Mouse (Mus musculus) kidney, adult 11 months (tissue): ENCODE results near the gene Hoxd11.
A peak's percentile ranks its signal among the peaks of the same experiment; 100 is the strongest.

Experiments used
- DNase-seq: peaks from one replicate; pipeline ENCODE4 v3.0.0; 2022

Hoxd11 gene

DNA sequence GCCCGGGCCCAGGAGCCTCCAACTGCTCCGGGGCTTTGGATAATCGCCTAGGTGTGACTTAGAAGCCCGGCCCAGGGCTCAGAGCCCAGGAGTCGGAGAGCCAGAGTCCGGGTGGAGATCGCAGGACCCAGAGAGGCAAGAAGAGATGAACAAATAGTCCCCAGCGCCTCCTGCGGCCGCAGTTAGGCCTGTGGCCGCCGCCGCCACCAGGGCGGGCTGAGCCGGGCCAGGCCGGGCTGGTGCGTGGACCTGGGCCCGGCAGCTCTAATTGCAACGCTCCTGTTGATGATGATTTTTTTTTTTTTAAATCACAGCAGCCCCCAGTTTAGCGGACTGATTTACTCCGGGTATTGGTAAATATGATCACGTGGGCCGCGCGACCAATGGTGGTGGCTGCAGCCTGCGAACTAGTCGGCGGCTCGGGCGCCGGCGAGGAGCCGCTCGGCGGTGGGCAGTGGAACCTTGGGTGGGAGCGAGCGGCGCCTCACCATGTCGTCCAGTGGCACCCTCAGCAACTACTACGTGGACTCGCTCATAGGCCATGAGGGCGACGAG is 18.3 kb downstream of the Hoxd11 start, which contains the start of gene Hoxd9:
Gene Hoxd9, plus strand, starts transcription at position 161 of the 555 bp plus-strand sequence.
- DNase-seq = peak; percentile 87

DNA sequence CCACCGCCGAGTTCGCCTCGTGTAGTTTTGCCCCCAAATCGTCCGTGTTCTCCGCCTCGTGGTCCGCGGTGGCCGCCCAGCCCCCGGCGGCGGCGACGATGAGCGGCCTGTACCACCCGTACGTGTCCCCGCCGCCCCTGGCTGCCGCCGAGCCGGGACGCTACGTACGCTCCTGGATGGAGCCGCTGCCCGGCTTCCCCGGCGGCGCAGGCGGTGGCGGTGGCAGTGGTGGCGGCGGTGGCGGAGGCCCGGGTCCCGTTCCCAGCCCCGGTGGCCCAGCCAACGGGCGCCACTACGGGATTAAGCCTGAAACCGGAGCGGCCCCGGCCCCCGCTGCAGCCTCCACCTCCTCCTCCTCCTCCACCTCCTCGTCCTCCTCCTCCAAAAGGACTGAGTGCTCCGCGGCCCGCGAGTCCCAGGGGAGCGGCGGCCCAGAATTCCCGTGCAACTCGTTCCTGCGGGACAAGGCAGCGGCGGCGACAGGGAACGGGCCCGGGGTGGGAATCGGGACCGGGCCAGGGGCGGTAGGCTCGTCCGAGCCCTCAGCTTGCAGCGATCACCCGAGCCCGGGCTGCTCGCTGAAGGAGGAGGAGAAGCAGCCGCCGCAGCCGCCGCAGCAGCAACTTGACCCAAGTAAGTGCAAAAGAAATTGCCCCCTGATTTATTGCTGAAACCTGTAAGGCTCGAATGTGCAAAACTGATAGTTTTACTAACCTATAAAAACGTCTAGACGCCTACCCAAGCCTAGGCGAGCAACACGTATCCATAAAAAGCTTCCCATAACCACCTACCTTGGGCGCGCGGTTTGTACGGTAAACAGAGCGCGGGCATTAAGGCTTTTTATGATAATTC is 19.1 kb downstream of the Hoxd11 start:
- DNase-seq = no peak

DNA sequence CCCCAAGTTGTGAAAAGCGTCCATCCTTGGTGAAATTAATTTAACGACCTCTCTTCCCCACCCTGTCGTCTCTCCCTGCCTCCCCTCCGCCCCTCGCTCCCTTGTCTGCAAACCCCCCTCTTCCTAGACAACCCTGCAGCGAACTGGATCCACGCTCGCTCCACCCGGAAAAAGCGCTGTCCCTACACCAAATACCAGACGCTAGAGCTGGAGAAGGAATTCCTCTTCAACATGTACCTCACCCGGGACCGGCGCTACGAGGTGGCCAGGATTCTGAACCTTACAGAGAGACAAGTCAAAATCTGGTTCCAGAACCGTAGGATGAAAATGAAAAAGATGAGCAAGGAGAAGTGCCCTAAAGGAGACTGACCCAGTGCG is 19.7 kb downstream of the Hoxd11 start:
- no peak for DNase-seq

DNA sequence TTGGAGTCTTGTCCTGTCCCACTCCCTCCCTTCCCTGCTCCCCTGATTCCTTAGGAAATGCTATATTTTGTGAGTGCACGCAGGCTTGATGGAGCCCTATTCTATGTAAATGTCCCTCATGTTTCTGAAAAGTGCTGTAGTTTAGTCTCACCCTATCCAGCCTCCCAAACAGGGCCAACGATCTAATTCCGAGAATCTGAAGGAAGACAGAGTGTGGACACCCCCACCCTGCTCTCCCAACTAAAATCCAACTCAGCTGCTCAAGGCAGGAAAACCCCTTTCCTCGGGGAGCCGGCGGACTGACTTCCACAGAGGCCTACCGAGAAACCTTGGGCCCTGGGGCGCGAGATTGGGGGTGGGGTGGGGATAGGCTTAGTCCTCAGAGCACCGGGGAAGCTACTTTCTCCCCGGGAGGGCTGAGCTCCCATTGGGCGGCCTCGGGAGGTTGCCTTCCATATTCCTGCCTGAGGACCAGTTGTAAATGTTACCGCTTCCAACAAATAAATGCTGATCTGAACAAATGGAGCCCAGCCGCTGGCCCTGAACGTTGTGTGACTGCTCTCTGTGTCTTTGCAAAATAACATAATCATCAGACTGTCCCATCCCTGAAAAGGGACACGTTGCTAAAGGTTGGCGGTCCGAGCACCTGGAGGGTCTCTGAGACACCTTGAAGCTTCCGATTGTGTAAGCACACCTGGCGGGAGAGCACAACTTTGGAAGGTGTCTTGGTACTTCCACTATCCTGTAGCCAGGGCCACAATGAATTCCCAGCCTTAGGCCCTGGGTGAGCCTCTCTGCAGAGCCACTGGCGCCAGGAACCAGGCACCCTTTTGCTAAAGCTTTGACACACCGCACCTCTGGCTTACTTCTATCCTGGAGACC is 20.5 kb downstream of the Hoxd11 start:
- no peak for DNase-seq

DNA sequence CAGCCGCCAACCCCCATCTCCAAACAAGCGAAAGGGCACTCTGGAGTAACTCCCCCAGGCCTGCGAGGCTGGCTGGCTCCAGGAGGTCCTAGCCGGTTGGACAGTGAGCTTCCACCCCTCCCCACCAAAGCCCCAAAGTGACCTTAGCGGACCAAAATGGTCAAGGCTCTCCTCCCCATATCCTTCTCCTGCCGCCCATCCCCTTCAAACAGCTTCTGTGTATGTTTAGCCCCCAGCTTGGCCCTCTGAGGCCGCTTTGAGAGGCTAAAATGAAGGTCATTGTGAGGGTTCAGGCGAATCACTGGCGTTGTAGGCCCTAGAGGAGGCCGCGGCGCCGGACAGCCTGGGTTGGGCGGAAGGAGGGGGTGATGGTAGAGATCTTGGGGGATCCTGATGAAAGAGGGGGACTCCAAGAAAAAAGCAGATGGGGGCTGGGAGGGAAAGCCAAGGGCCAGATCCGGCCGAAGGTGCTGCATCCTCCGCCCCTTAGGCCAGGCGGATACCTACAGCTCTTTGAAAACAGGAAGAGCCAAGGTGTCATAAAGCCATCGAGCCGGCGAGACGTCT is 21.3 kb downstream of the Hoxd11 start:
- DNase-seq = peak; percentile 79

DNA sequence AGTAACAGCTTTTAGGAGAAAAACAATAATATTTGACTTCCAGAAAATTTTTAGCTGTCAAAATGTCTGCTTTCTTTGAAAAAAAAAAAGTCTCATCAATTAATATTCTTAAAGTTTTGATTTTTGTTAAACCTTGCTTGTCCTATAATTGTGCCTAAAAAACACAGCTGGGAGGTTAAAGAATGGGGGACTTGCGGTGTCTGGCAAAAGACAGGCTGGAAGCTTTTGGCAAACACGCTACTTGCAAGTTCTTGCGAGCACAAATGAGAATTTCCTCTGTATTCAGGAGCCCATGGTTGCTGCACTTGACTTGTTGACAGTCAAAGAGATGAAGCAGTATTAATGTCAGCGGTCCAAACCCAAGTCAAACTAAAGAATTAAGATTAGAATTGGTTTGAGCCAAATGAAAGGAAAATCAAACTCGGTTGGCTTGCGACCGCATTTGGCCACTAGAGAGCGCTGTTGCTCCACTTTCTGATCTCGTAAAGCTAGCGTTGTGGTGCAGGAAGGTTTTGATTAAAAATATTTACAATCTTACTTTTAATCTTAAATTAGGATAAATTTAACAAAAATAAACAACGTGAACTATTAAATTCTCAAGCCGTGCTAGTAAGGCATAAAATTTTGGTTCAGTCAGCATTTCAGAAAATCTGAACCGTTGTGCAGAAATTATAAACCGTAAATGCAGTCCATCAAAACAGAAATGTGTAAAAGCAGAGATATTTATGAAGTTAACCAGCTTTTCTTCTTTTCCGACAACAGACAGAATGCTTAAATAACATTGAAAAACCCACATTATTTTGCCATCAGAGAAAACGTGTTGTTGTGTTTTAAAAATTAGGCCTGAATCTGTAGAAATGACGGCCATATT is 22.8 kb downstream of the Hoxd11 start:
- peak; percentile 73 for DNase-seq

DNA sequence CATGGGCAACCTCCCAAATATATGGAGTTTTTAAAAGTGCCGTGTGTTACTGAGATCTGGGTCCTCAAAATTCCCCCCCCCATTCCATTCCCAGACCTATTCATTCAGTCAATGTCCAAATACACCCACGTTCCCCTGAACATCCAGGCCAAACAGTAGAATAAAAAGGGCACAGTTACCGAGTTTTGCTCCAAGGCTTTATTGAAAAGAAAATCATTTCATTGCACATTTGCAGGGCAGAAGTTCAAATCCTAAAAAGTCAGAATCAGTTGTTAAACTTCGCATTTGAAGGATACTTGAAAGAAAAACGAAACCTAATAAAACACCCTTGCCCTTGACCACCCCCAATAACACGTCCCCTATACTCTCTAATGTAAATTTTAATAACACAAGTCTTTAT is 23.5 kb downstream of the Hoxd11 start:
- no peak for DNase-seq

DNA sequence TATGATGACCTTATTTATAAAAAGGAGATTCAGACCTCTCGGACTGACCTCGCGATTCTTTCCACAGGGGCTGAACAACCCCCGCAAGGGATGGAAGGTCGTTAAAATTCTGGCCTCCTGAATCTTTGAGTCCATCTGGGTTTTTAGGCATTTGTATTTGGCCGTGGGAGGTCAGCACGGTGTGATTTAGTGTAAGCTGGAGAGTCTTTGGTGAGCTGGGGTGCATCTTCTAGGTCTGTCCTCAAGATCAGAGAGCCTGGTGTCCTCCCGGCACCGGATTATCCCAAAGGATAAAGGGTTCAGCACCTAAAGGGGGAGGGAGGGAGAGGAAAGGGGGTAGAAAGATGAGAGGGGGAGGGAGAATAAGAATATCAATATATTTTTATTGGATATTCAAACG is 24.0 kb downstream of the Hoxd11 start:
- peak; percentile 12 for DNase-seq

DNA sequence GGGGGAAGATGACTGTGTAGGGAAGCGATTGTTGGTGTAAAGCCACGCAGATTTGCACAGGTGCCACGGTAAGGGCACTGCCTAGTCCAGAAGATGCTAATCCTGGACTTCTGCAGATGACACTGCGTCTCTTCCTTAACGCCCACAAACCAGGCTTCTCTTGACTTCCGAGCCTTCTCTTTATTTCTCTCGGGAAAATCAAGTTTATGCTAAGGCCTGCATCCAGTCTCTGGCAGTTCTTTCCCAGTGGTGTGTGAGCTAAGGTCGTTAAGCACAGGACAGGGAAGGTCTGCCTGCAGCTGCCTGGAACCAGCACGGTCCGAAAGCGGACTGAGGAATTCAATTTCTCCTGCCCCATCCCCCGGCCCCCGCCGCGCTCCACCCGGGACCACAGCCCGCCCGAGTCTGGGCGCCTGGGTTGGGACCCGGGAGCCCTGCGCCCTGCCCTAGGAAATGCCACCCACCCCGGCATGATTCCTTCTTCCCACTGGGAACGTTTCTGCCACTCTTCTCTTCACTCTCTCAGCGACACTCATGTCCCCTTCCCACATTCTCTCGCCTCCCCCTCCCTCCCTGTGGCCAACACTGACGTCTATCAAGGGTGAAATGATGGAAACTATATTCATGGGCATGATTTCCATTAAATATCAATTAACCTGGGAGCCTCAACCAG is 24.5 kb downstream of the Hoxd11 start:
- DNase-seq = peak; percentile 88

DNA sequence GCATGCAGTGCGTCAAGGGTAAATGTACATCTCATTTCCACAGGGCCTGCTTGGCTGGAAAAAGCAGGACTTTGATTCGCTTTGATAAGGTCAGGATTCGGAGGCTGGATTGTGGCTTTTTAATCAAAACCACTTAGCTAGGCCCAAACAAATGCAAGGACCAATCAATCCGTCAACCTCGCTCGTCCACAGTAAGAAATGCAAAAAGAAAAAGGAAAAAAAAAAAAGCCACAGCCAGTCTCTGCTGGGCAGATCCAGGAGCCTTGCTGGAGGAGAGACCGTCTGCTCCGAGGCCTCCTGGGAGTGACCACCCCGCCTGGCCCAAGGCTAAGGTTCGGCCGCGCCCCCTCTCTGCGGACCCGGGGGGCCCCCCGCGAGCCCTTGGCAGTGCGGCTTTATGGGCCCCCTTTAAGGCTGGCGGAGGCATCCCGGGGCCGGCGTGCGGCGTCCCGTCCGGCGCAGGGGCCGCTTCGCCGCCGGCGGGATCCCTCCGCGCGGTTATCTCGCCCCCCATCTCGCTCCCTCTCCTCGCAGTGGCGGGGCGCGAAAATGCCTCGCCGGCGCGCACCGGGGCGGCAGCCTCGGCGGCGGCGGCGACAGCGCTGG is 25.1 kb downstream of the Hoxd11 start, which contains the start of gene Hoxd8:
Gene Hoxd8, plus strand, starts transcription at position 223 of the 606 bp plus-strand sequence.
- peak; percentile 84 for DNase-seq

DNA sequence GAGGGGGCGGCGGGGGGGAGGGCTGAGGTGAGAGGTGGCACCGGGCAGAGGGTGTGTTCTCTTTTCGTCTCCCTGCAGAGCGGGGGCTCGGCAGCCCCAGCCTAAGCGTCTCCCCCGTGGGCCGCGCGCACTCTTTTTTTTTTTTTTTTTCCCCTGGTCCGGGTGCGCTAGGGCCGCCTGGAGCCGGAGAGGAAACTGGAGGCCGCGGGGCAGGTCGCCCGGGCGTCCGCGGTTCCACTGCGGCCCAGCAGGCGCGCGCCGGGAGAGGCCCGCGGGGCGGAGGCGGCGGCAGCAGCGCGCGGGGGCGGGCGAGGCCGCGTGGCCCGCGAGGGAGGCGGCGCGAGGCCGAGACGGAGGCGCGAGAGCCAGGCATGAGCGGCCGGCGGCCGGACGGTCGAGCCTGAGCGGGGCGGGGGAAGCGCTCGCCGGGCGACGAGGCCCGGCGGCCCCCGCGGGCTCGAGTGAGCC is 25.7 kb downstream of the Hoxd11 start:
- DNase-seq = no peak

DNA sequence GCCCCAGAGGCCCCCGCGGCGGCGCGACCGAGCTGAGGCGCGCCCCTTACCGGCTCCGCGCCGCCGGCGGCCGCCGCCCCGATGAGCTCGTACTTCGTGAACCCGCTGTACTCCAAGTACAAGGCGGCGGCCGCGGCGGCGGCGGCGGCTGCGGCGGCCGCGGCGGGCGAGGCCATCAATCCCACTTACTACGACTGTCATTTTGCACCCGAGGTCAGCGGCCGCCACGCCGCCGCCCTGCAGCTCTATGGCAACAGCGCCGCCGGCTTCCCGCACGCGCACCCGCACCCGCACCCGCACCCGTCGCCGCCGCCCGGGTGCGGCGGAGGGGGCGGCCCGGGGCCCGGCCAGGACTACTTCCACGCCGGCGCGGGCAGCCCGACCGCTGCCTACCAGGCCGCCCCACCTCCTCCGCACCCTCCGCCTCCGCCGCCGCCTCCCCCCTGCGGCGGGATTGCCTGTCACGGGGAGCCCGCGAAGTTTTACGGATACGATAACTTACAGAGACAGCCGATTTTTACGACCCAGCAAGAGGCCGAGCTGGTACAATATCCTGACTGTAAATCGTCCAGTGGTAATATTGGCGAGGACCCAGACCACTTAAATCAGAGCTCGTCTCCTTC is 26.2 kb downstream of the Hoxd11 start:
- DNase-seq = peak; percentile 62

DNA sequence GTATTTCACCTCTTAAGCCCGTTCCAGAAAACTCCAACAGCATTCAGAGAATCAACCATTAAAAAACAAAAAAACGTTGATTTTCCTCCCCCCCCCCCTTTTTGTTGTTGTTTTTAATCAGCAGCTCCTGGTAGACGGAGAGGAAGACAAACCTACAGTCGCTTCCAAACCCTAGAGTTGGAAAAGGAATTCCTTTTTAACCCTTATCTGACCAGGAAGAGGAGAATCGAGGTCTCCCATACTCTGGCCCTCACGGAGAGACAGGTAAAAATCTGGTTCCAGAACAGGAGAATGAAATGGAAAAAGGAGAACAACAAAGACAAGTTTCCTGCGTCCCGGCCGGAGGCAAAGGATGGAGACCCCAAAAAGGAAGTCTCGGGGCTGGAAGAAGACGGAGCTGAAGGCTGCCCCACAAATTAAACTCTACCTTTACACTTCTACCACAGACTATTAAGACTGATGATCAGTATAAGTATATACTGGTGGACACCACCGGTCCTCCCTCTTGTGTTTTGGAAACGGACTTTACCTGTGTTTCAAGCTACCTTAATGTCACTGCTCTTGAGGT is 27.1 kb downstream of the Hoxd11 start:
- DNase-seq = no peak

DNA sequence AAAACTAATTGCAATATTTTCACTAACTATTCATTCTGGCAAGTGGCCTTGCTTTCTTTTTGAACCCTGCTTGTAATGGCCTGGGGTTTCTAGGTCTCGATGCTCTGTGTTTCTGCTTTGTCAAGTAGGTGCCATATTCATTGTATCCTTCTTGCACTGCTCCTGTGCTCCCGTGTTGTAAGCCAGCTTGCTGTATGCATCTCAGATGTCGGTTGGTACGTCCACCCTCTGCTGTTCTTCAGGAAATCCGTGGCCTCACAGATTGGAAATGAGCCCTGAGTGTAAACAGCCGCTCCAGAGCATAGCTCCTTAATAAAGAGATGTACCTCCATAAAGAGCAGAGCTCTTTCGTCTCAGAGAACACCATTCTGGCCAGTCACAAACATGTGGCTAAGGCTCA is 28.2 kb downstream of the Hoxd11 start:
- DNase-seq = no peak

DNA sequence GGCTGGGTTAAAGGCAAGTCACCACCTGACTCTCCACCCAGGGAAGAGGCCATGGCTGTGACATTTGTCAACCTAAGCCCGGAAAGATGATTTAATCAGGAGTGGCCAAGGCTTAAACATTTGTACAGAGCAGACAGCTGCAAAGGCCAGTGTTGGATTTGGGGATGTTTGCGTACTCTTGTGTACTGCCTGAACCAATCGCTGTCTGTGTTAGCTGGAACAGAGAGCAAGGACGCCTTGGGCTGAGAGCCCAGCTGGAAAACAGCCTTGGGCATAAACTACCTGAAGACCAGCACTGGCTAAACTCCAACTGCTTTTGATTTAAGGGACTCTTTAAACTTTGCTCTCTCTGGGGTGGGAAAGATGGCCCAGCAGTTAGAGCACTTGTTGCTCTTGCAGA is 29.3 kb downstream of the Hoxd11 start:
- DNase-seq = peak; percentile 68

DNA sequence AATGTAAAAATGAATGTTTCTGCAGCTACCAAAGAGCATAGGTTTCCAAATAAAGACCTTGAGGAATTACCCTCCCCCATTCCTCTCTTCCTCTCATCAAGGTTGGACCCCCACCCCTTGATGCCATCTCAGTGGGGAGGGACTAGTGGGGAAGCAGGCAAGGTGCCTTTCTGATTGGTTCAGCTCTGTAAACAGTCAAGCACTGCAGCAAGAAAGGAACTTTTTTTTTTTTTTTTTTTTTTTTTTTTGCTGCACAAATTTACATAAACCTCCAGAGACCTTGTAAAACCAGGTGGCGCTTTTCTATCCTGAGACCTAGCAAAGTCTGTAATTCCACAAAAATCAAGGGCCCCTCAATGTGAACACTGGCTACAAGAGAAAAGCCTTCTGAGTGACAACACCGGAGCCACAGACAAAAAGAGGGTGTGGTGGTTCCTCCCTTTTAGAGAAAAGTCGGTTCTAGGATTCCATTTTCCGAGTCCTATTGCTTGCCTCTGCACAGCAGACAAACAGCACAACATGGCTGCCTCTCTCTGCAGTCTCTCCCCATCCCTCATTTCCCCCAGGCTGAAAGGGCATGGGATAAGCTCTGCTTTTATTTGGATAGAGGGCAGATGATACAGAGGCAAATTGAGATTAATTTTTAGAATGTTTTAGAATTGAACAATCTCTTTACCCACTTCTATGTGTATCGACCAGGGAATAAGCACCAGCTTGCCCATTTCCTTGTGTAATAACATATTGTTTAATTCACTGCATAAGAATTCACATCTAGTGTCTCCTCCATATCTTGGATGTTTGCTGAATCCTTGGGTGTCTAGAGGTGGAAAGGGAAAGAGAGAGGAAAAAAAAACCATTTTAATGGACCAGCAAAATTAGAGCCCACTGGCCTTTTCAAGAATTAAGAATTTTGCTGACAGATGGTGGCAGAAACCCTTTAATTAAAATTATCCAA is 30.4 kb downstream of the Hoxd11 start:
- DNase-seq = no peak

DNA sequence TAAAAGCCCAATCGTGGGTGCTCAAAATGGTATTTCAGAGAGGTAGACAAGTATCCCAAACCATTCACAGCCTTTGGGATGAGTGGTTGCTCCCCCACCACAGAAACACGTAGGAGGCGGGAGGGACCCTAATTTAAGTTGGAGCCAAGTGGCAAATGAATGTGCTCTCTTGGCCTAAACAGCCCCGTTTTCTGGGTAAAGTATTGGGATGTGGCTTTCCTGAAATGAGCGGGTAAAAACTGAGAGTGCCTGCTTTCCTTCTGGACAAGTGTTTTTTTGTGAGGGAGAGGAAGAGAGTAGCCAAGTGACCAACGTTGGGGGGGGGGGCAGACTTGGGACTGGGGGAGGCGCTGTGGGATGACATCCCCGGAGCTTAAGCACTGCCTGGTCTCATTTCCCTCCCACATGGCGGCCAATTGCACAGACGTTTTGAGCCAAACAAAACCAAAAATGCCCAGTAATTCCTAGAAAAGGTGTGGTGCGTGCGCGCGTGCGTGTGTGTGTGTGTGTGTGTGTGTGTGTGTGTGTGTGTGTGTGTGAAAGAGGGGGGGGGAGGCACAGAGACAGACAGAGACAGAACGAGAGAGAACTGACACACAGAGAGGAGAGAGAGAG is 31.7 kb downstream of the Hoxd11 start:
- DNase-seq = no peak
